Mouse (Mus musculus): Measurements from ENCODE around the gene Olfr984. TPM values are rescaled to one million over a fixed set of nuclear protein-coding genes. Genes with fewer than 3 reads are reported as not detected.

The Olfr984 gene
- polyA plus RNA-seq, 1 experiment, result not detected

DNA sequence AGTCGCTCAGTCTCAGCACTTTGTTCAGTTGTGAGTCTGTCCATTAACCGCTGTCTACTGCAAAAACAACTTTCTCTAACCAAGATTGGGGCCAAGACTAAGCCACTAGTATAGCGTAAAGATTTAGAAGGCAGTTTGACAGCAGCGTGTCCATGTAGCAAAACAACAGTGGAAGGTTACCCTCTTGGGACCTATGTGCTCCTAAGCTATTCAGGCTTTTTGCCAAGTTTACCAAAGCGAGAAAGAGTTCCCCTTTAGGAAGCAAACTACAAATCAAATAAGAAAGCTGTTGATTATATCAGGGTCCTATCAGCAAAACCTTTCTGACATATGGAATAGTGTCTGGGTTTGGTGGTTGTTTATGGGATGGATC, 3.3 kb upstream of the Olfr984 start:
- Histone ChIP-seq H3K27ac (ENCODE audit: insufficient read depth, low read depth, low read length) (no peak overlapping the region), H3K4me3 (ENCODE audit: low read depth, low read length) (no peak overlapping the region), H3K36me3 (ENCODE audit: control insufficient read depth, insufficient read depth, low read length) (no peaks in the 10 kb centered on the region), H3K27me3 (ENCODE audit: control insufficient read depth, insufficient read depth, low read length) (no peaks in the 10 kb centered on the region), H3K4me1 (ENCODE audit: control insufficient read depth, insufficient read depth, insufficient read length, low read length) (no peaks in the 10 kb centered on the region)
- no peak for TF ChIP-seq POLR2A (IDR thresholded peaks at IDR 0.05; ENCODE audit: low read depth, low read length)
- TF ChIP-seq CTCF (IDR thresholded peaks at IDR 0.05; ENCODE audit: extremely low read depth, insufficient read length, insufficient replicate concordance, low read depth, low read length), result no peak
- whole genome bisulfite sequencing, result 64% methylated on average over 5 of the region's 5 CpGs

DNA sequence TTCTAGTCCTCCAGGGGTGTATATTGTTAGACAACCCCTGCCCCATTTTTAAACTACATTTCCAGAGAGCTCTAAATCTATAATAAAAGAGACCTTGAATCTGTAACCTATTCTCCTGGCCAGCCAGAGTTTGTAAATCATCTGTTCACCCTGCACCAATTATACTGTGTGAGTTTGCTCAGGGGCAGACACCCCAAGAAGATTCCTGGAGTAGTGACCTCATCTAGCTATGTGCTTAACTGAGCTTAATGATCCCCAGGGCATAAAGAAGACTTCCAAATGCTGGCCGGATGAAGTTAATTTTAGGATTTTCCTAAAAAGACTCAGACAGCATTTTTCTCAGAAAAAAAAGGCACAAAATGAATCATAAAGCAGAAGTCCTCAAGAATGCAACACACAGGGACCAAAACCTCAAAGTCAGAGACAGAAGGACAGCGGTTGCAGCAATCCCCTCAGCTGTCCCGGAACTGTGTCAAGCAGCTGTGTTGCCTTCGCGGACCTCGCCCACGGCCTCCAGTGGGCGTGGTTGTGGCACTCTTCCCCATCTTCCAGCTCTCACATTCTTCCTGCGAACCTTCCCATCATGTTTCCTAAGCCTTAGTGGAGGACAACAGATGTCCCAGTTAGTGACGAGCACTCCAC, 2.8 kb upstream of the Olfr984 start:
- TF ChIP-seq CTCF (IDR thresholded peaks at IDR 0.05; ENCODE audit: extremely low read depth, insufficient read length, insufficient replicate concordance, low read depth, low read length) (no peak), POLR2A (IDR thresholded peaks at IDR 0.05; ENCODE audit: low read depth, low read length) (no peak)
- WGBS, result 15% methylated on average over 10 of the region's 10 CpGs

DNA sequence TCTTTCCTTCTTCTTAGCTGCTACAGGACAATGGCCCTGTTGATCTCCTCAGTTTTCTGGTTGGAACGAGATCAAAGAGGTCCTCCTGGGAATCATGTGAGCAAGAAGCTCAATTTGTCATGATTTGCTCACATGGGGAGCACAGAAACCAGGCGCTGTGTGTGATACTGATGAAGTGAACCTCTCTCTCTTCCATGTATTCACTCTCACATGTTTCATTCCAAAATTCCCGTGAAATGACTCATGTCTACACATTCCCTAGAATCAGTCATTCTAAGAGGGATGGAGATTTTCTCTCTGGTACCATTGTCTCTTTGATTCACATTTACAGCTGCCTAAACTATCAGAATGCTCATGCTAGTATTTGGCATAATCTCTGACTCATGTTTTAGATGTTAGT, 19.2 kb downstream of the Olfr984 start:
- no peaks in the 10 kb centered on the region for H3K27me3 ChIP-seq (ENCODE audit: control insufficient read depth, insufficient read depth, low read length)
- WGBS, result 59% methylated on average over 3 of the region's 3 CpGs
- no peak overlapping the region for H3K27ac ChIP-seq (ENCODE audit: insufficient read depth, low read depth, low read length)
- TF ChIP-seq CTCF (IDR thresholded peaks at IDR 0.05; ENCODE audit: extremely low read depth, insufficient read length, insufficient replicate concordance, low read depth, low read length), result no peak
- no peak for TF ChIP-seq POLR2A (IDR thresholded peaks at IDR 0.05; ENCODE audit: low read depth, low read length)
- H3K4me1 ChIP-seq (ENCODE audit: control insufficient read depth, insufficient read depth, insufficient read length, low read length), result no peaks in the 10 kb centered on the region
- H3K36me3 ChIP-seq (ENCODE audit: control insufficient read depth, insufficient read depth, low read length), result no peaks in the 10 kb centered on the region
- H3K4me3 ChIP-seq (ENCODE audit: low read depth, low read length), result no peak overlapping the region

More for the DNA sequence above, 2.8 kb upstream of the Olfr984 start:
- Histone ChIP-seq H3K4me3 (ENCODE audit: low read depth, low read length) (no peak overlapping the region), H3K27me3 (ENCODE audit: control insufficient read depth, insufficient read depth, low read length) (no peaks in the 10 kb centered on the region), H3K27ac (ENCODE audit: insufficient read depth, low read depth, low read length) (no peak overlapping the region), H3K4me1 (ENCODE audit: control insufficient read depth, insufficient read depth, insufficient read length, low read length) (no peaks in the 10 kb centered on the region), H3K36me3 (ENCODE audit: control insufficient read depth, insufficient read depth, low read length) (no peaks in the 10 kb centered on the region)

DNA sequence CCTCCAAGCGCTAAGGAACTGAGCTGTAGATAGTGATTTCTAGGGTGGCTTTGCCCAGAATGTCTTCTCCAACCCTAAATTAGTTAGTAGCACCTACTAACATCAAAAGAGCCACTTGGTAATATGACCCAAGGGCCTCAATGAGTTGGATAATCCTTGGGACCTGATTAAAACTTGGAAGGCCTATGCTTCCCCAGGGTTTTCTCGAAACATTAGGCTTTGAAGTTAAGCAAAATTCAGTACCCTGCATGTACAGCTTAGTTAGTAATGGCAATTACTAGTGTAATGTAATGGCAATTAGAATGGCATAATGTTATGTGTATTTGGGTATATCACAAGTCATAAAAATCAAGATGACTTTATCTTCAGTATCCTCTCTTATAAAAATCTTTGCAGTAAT, 20.5 kb downstream of the Olfr984 start, which contains the start of gene Olfr983:
TSS of gene Olfr983 (minus strand) at position 101 of the 400 bp plus-strand sequence.
- TF ChIP-seq CTCF (IDR thresholded peaks at IDR 0.05; ENCODE audit: extremely low read depth, insufficient read length, insufficient replicate concordance, low read depth, low read length) (no peak), POLR2A (IDR thresholded peaks at IDR 0.05; ENCODE audit: low read depth, low read length) (no peak)
- Histone ChIP-seq H3K27ac (ENCODE audit: insufficient read depth, low read depth, low read length) (no peak within 1 kb of the TSS), H3K36me3 (ENCODE audit: control insufficient read depth, insufficient read depth, low read length) (no peaks in the 10 kb centered on the region), H3K4me1 (ENCODE audit: control insufficient read depth, insufficient read depth, insufficient read length, low read length) (no peaks in the 10 kb centered on the region), H3K27me3 (ENCODE audit: control insufficient read depth, insufficient read depth, low read length) (no peaks in the 10 kb centered on the region), H3K4me3 (ENCODE audit: low read depth, low read length) (no peak within 1 kb of the TSS)
- WGBS, result 76% methylated on average over 2 of the region's 2 CpGs

DNA sequence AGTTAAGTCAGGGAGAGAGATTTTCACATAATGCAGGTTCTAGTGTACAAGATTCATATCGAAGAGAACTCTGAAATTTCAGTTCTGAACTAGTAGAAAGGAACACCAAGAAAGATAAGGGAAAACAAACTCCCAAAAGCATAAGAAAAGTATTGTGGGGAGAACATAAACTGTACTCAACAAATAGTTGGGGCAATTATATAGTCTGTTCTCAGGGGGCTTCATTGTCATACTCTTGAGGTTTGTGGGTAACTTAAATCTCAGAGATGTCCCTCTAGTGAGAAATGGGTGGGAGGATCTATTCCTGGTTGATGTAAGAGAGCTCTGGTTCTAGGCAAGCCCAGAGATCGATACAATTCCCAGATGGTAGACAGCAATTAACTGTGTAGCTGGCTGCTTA, 40.5 kb downstream of the Olfr984 start, which contains the start of gene Olfr982:
TSS of gene Olfr982 (plus strand) at position 301 of the 400 bp plus-strand sequence.
- Histone ChIP-seq H3K4me3 (ENCODE audit: low read depth, low read length) (no peak within 1 kb of the TSS), H3K4me1 (ENCODE audit: control insufficient read depth, insufficient read depth, insufficient read length, low read length) (no peaks in the 10 kb centered on the region), H3K36me3 (ENCODE audit: control insufficient read depth, insufficient read depth, low read length) (no peaks in the 10 kb centered on the region), H3K27ac (ENCODE audit: insufficient read depth, low read depth, low read length) (no peak within 1 kb of the TSS), H3K27me3 (ENCODE audit: control insufficient read depth, insufficient read depth, low read length) (no peaks in the 10 kb centered on the region)
- TF ChIP-seq CTCF (IDR thresholded peaks at IDR 0.05; ENCODE audit: extremely low read depth, insufficient read length, insufficient replicate concordance, low read depth, low read length) (no peak), POLR2A (IDR thresholded peaks at IDR 0.05; ENCODE audit: low read depth, low read length) (no peak)
- WGBS, result 77% methylated on average over 2 of the region's 2 CpGs

DNA sequence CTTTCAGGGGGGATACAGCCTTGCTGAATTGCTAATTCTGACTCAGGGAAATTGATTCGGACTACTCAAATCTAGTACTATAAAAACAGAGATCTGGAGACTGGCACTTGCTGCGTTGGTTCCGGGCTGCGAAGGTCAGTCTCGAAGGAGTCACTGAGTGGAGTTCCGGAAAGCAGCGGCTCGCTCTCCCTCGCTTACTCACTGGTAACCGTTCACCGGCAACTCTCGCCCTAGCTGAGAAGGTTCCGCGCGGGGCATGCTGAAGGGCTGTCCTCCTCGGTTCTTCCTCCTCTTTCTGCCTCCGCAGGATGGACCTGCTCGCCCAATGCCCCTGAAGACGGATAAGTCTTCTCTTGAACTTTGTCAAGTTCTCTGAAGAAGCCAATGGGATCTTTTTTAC, 63.9 kb downstream of the Olfr984 start:
- H3K4me3 ChIP-seq (ENCODE audit: low read depth, low read length), result no peak overlapping the region
- H3K27ac ChIP-seq (ENCODE audit: insufficient read depth, low read depth, low read length), result no peak overlapping the region
- TF ChIP-seq POLR2A (IDR thresholded peaks at IDR 0.05; ENCODE audit: low read depth, low read length), result no peak
- 93% methylated on average over 19 of the region's 19 CpGs for WGBS
- no peaks in the 10 kb centered on the region for H3K27me3 ChIP-seq (ENCODE audit: control insufficient read depth, insufficient read depth, low read length)
- no peaks in the 10 kb centered on the region for H3K36me3 ChIP-seq (ENCODE audit: control insufficient read depth, insufficient read depth, low read length)
- no peaks in the 10 kb centered on the region for H3K4me1 ChIP-seq (ENCODE audit: control insufficient read depth, insufficient read depth, insufficient read length, low read length)

Other genes with a start within 250 kb of the Olfr984 start
- gene Olfr972, start 247.8 kb downstream of the Olfr984 start, polyA plus RNA-seq (2012; rRNA removed), result not detected in 2 replicates
- gene Olfr229, start 206.9 kb downstream of the Olfr984 start, polyA plus RNA-seq (2012; rRNA removed), result not detected in 2 replicates
- not detected in 2 replicates for gene Olfr974, start 176.7 kb downstream of the Olfr984 start, polyA plus RNA-seq (2012; rRNA removed)
- gene Olfr975, start 162.2 kb downstream of the Olfr984 start, polyA plus RNA-seq (2012; rRNA removed), result 0.03 TPM in 1 of 2 replicates, not detected in the other
- not detected in 2 replicates for gene Olfr976, start 153.1 kb downstream of the Olfr984 start, polyA plus RNA-seq (2012; rRNA removed)
- not detected in 2 replicates for gene Olfr978, start 122.1 kb downstream of the Olfr984 start, polyA plus RNA-seq (2012; rRNA removed)
- not detected in 2 replicates for gene Olfr979, start 110.7 kb downstream of the Olfr984 start, polyA plus RNA-seq (2012; rRNA removed)
- not detected in 2 replicates for gene Olfr980, start 104.6 kb downstream of the Olfr984 start, polyA plus RNA-seq (2012; rRNA removed)
- gene Olfr981, start 92.7 kb downstream of the Olfr984 start, polyA plus RNA-seq (2012; rRNA removed), result not detected in 2 replicates
- gene Olfr982, start 40.4 kb downstream of the Olfr984 start, polyA plus RNA-seq (2012; rRNA removed), result not detected in 2 replicates
- gene Olfr983, start 20.6 kb downstream of the Olfr984 start, polyA plus RNA-seq (2012; rRNA removed), result not detected in 2 replicates
- not detected in 2 replicates for gene Olfr985, start 16.0 kb upstream of the Olfr984 start, polyA plus RNA-seq (2012; rRNA removed)
- gene Tmem225, start 33.9 kb upstream of the Olfr984 start, polyA plus RNA-seq (2012; rRNA removed), result not detected in 2 replicates
- not detected in 2 replicates for gene Olfr986, start 66.7 kb upstream of the Olfr984 start, polyA plus RNA-seq (2012; rRNA removed)
- gene Zfp202, start 78.1 kb upstream of the Olfr984 start, polyA plus RNA-seq (2012; rRNA removed), result 0.19 and 0.35 TPM in 2 replicates
- gene Scn3b, start 155.0 kb upstream of the Olfr984 start, polyA plus RNA-seq (2012; rRNA removed), result 0.13 and 0.43 TPM in 2 replicates